Comparison of ENCODE assay signal across 14 mouse cellular contexts in the genomic region with DNA sequence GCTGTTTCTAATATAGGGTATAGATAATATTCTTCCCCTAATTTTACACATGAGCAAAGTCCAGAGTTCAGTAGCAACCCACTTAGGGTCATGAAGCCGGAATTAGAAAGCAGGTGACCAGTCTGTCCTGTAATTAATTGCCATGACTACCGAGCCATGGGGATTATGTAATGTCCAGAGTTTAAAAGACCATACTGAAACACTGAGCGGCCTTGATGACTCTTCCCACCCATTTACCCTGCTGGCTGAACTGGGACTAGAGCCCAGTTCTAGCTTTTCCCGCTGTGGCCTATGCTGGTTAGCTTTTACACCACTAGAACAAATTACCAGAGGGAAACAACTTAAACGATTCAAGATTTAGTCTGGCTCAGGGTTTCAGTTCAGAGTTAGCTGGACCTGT.
A peak's percentile ranks its signal among the peaks of the same experiment; 100 is the strongest.
DNase-seq lines count a peak whose midpoint lies in the region; ATAC-seq and TF ChIP-seq lines count a peak whose summit lies in the region.
"Had no signal": no experiment of that assay in that cellular context is flagged by ENCODE, and none has a peak within 500 bp of the region (broad histone marks: within the 10 kb centered on the region; RNA-seq: fewer than 3 reads in every experiment).

No protein-coding gene starts in this region.

- no peaks in the 10 kb centered on the region for H3K27me3 ChIP-seq in intestine, embryonic 15.5 days (replicated peaks)
- no peaks in the 10 kb centered on the region for H3K27me3 ChIP-seq in heart, adult 2 months (ENCODE audit: control insufficient read depth, insufficient read depth, low read length)
- H3K27me3 ChIP-seq: forebrain, embryonic 12.5 days; midbrain, embryonic 13.5 days; Patski had no signal

- peak; percentile 75 for ATAC-seq in intestine, embryonic 15.5 days
- ATAC-seq: lung, postnatal 0 days; midbrain, embryonic 13.5 days; Patski had no signal

- no peak for TF ChIP-seq CTCF in lung, adult 2 months (IDR thresholded peaks at IDR 0.05; ENCODE audit: insufficient read depth, low read length)
- no peak for TF ChIP-seq CTCF in heart, adult 2 months (IDR thresholded peaks at IDR 0.05)

- no peak overlapping the region for H3K4me2 ChIP-seq in intestine, embryonic 15.5 days (replicated peaks)
- H3K4me2 ChIP-seq: forebrain, embryonic 12.5 days; hindbrain, embryonic 14.5 days; midbrain, embryonic 13.5 days had no signal

- intact Hi-C loops in heart, adult 2 months (cut with DNase I), result no loop called here

- no peak for TF ChIP-seq EP300 in heart, adult 2 months (IDR thresholded peaks at IDR 0.05; ENCODE audit: insufficient read depth, low read depth, low read length)

- H3K36me3 ChIP-seq in intestine, embryonic 15.5 days, result no peaks in the 10 kb centered on the region
- no peaks in the 10 kb centered on the region for H3K36me3 ChIP-seq in heart, adult 2 months (ENCODE audit: control insufficient read depth, insufficient read depth, low read length)
- H3K36me3 ChIP-seq: embryonic facial prominence, embryonic 10.5 days; forebrain, embryonic 12.5 days; midbrain, embryonic 13.5 days had no signal

- no peaks in the 10 kb centered on the region for H3K9me3 ChIP-seq in intestine, embryonic 15.5 days
- H3K9me3 ChIP-seq: embryonic facial prominence, embryonic 10.5 days; forebrain, embryonic 12.5 days; midbrain, embryonic 13.5 days had no signal

- H3K9ac ChIP-seq in intestine, embryonic 15.5 days, result no peak overlapping the region
- H3K9ac ChIP-seq in heart, adult 2 months (ENCODE audit: low read depth, low read length), result no peak overlapping the region
- H3K9ac ChIP-seq: forebrain, embryonic 12.5 days; hindbrain, embryonic 14.5 days; midbrain, embryonic 13.5 days had no signal

- no peak overlapping the region for H3K27ac ChIP-seq in intestine, embryonic 15.5 days
- no peak overlapping the region for H3K27ac ChIP-seq in heart, adult 2 months
- H3K27ac ChIP-seq: forebrain, embryonic 12.5 days; hindbrain, embryonic 14.5 days; midbrain, embryonic 13.5 days had no signal

- 54% methylated on average over 5 of the region's 5 CpGs for WGBS in lung, adult 2 months
- WGBS in intestine, embryonic 15.5 days, result 68% methylated on average over 5 of the region's 5 CpGs
- 74% methylated on average over 5 of the region's 5 CpGs for WGBS in heart, adult 2 months

- H3K4me3 ChIP-seq in lung, adult 2 months (replicated peaks; ENCODE audit: extremely low read depth, low read depth, low read length), result no peak overlapping the region
- H3K4me3 ChIP-seq in intestine, embryonic 15.5 days (replicated peaks), result no peak overlapping the region
- H3K4me3 ChIP-seq in heart, adult 2 months, result no peak overlapping the region
- H3K4me3 ChIP-seq: embryonic facial prominence, embryonic 10.5 days; forebrain, embryonic 12.5 days; midbrain, embryonic 13.5 days had no signal

- H3K4me1 ChIP-seq in lung, adult 2 months (ENCODE audit: control insufficient read depth, insufficient read depth, low read length), result peaks cover 10% of the 10 kb centered on the region
- H3K4me1 ChIP-seq in intestine, embryonic 15.5 days (replicated peaks), result no peaks in the 10 kb centered on the region
- H3K4me1 ChIP-seq in heart, adult 2 months (ENCODE audit: control insufficient read depth, insufficient read depth, low read length), result peaks cover 4% of the 10 kb centered on the region; the same call in 1 of the 2 replicates

- no peak for TF ChIP-seq POLR2A in lung, adult 2 months (IDR thresholded peaks at IDR 0.05; ENCODE audit: borderline replicate concordance, extremely low read depth, low read depth, low read length)
- TF ChIP-seq POLR2A in heart, adult 2 months (IDR thresholded peaks at IDR 0.05; ENCODE audit: insufficient read depth, low read depth, low read length), result no peak

- H3K79me2 ChIP-seq in heart, adult 2 months (replicated peaks; ENCODE audit: control insufficient read depth, insufficient read depth, low read length), result peaks cover 3% of the 10 kb centered on the region; the same call in 1 of the 2 replicates

- DNase-seq in lung, postnatal 25 days (ENCODE audit: low spot score), result peak; percentile 24
- DNase-seq in lung, adult 2 months, result no peak
- peak; percentile 24 for DNase-seq in cerebellum, adult 11 months
- DNase-seq in retina, postnatal 7 days (ENCODE audit: low read depth, low spot score), result peak; percentile 36
- no peak for DNase-seq in testis, postnatal 10 days (ENCODE audit: low spot score)
- no peak for DNase-seq in heart, adult 2 months
- DNase-seq: gastrocnemius, postnatal 25 days had no signal

Comparison
In these comparisons a context has a peak if more than half of its experiments do, and no peak if none do; other contexts are left out.
1. DNase-seq: peak in lung, postnatal 25 days (single experiment), cerebellum, adult 11 months (single experiment) and retina, postnatal 7 days (single experiment); none in lung, adult 2 months (single experiment), testis, postnatal 10 days (single experiment) and heart, adult 2 months (0 of 2).